Mouse (Mus musculus) G1E (cell line): ENCODE measurements around the gene Mrpl24.

ENCODE experiments used
- CTCF ChIP-seq: IDR thresholded peaks from 2 replicates; pipeline ENCODE4 v1.5.1; 2012; ENCODE audit warnings: low read depth, low read length, inconsistent platforms, mixed read lengths
- GATA1 ChIP-seq: IDR thresholded peaks from 2 replicates; pipeline ENCODE4 v1.6.1; 2012; ENCODE audit warnings: borderline replicate concordance, low read length, inconsistent platforms, mixed read lengths
- POLR2AphosphoS5 ChIP-seq: IDR thresholded peaks from 2 replicates; pipeline ENCODE4 v1.6.1; 2012; ENCODE audit warnings: low read depth, low read length, inconsistent platforms; ENCODE audit not compliant: insufficient replicate concordance

DNA sequence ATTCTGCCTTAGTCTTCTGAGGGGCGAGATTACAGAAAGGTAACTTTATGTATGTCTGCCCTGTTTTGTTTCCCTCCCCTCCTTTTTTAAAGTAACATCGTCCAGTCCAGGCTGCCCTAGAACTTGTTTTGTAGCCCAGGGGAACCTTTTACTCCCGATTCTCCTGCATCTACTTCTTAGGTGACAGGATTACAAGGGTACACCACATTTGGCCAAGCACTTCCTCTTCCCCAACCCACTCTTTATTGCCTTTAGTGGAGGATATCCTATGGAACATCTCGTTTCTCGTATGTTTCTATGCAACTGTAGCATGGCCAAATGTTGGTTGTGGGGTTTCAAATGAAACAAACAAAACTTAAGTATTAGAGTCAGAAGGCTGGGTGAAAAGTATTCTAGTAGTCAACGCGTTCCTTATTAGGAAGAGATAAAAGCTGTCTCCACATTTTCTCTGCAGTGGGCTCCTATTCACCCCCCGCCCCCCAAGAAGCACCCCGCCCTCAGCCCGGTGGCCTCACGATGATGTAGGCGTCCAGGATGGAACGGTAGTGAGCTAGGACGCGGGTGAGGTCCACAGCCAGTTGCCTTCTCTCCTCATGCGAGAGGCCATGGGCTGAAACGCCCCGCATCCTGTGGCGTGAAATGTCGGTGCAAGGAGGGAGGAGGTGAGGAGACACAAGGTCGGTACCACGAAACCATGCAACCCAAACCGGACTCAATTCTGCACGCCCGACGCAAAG is 10.2 kb downstream of the Mrpl24 start:
- no peak for TF ChIP-seq CTCF
- no peak for TF ChIP-seq POLR2AphosphoS5
- TF ChIP-seq GATA1, result no peak
